Mouse (Mus musculus) embryonic facial prominence, embryonic 11.5 days (tissue): Measurements from ENCODE around the gene Ttc16. TPM values are rescaled to one million over a fixed set of nuclear protein-coding genes. Genes with fewer than 3 reads are reported as not detected.

Source experiments
- ATAC-seq: fragments of 200-750 bp; cut with Nextera tagmentation; replicated peaks from 2 replicates; pipeline ENCODE4 v1.8.0; 2017; ENCODE audit warnings: low read depth; ENCODE audit not compliant: insufficient number of reproducible peaks, low FRiP score, low TSS enrichment
- DNase-seq: peaks from one replicate; pipeline ENCODE4 v3.0.0-alpha.2; 2015; ENCODE audit warnings: low spot score
- H3K27ac ChIP-seq: fragments of 300-500 bp; sonication (generic); replicated peaks from 2 replicates; pipeline ENCODE4 v1.5.1; 2014; ENCODE audit warnings: mild to moderate bottlenecking, low read depth, low read length, control low read depth
- H3K27me3 ChIP-seq: fragments of 300-500 bp; sonication (generic); 2 replicates; pipeline ENCODE4 v1.6.1; 2014; ENCODE audit warnings: mild to moderate bottlenecking, low read length, moderate library complexity, mixed read lengths; ENCODE audit not compliant: control insufficient read depth, insufficient read depth
- H3K36me3 ChIP-seq: fragments of 300-500 bp; sonication (generic); replicated peaks from 2 replicates; pipeline ENCODE4 v1.6.1; 2014; ENCODE audit warnings: low read depth, mild to moderate bottlenecking, low read length, moderate library complexity, mixed read lengths; ENCODE audit not compliant: control insufficient read depth, insufficient read depth
- H3K4me1 ChIP-seq: fragments of 300-500 bp; sonication (generic); 2 replicates; pipeline ENCODE4 v1.6.1; 2014; ENCODE audit warnings: low read length, mixed read lengths; ENCODE audit not compliant: control insufficient read depth, insufficient read depth
- H3K4me2 ChIP-seq: fragments of 300-500 bp; sonication (generic); 2 replicates; pipeline ENCODE4 v1.6.1; 2014; ENCODE audit warnings: low read depth, mild to moderate bottlenecking, control low read depth, low read length, moderate library complexity
- H3K4me3 ChIP-seq: fragments of 300-500 bp; sonication (generic); 2 replicates; pipeline ENCODE4 v1.5.1; 2014; ENCODE audit warnings: low read depth, low read length, control low read depth
- H3K9ac ChIP-seq: fragments of 300-500 bp; sonication (generic); replicated peaks from 2 replicates; pipeline ENCODE4 v1.6.1; 2014; ENCODE audit warnings: mild to moderate bottlenecking, control low read depth, low read length
- H3K9me3 ChIP-seq: fragments of 300-500 bp; sonication (generic); replicated peaks from 2 replicates; pipeline ENCODE4 v1.6.1; 2016; ENCODE audit warnings: mild to moderate bottlenecking, low read length, inconsistent platforms, mixed read lengths; ENCODE audit not compliant: control insufficient read depth
- WGBS: fragments of 180-500 bp; shearing (Covaris S2); extraction: QIAGEN DNeasy Blood & Tissue Kit; methylation state at CpG from one replicate; pipeline ENCODE4 v1.1.7; 2014; 5-methylcytosine and 5-hydroxymethylcytosine counted together
- polyA plus RNA-seq: library from polyadenylated mRNA; unstranded; fragments of >200 nt; fragmentation: Nextera tagmentation; extraction: Ambion mirVana; gene quantifications from 2 replicates; pipeline ENCODE4 v1.2.1, GENCODE M21; 2014

The Ttc16 gene
- polyA plus RNA-seq, 1 experiment from 2014 or later = not detected

DNA sequence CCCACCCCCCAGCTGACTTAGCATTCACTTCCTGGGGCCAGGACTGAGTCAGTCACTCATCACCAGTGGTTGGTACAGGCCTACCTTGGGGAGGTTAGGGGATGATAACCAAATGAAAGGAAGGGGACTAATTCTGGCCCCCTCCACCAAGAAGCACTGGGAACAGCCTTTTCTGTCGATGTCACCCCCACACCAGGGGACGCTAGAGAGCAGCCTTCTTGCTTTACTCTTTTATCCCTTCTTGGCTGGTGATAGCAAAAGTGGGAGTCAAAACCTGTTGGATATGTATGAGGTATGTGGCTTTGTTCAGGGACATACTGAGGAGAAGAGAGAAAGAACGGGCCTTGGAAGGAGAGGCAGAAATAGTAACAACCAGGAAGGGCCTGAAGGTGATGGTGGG lies 12.1 kb downstream of the Ttc16 start:
- Histone ChIP-seq H3K4me3 (no peak overlapping the region), H3K4me2 (no peak overlapping the region), H3K36me3 (peaks cover 3% of the 10 kb centered on the region), H3K27ac (no peak overlapping the region), H3K4me1 (no peaks in the 10 kb centered on the region), H3K9me3 (no peaks in the 10 kb centered on the region), H3K9ac (no peak overlapping the region), H3K27me3 (no peaks in the 10 kb centered on the region)
- WGBS = 77% methylated on average over 3 of the region's 3 CpGs
- ATAC-seq (no peak), DNase-seq (no peak)

DNA sequence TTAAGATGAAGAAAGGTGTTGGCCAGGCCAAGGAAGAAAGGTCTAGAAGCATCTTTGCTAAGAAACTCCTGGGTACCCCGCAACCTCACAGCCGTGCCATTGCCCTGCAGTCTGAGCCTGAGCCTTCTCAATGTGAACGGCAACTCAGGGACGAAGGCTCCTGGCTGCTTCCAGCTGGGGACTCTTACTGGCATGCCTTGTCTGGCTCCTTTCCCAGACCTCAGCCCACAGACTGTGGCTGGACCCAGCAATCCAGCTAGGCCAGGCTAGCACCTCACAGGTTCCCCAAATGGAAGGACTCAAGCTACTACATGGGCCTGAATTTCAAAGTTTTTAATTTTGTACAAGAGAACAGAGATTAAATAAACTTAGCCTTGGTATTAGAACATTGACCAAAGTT lies 13.6 kb downstream of the Ttc16 start:
- Histone ChIP-seq H3K36me3 (peaks cover 3% of the 10 kb centered on the region), H3K4me1 (no peaks in the 10 kb centered on the region), H3K9ac (no peak overlapping the region), H3K27me3 (no peaks in the 10 kb centered on the region), H3K27ac (no peak overlapping the region), H3K4me2 (no peak overlapping the region), H3K9me3 (no peaks in the 10 kb centered on the region), H3K4me3 (no peak overlapping the region)
- ATAC-seq = no peak
- WGBS = 95% methylated on average over 4 of the region's 4 CpGs
- no peak for DNase-seq

DNA sequence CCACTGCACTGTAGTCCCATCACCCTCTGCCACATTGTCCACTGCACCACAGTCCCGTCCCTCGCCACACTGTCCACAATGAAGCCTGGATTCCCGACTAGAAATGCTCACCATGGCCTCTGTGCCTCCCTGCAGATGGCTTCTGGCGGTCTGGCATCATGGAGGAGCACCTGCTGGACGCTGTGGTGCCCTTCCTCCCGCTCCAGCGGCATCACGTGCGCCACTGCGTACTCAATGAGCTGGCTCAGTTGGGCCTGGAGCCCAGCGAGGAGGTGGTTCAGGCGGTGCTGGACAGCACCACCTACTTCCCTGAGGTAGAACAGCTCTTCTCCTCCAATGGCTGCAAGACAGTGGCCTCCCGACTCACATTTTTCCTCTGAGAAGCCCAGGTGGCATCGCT lies 14.1 kb downstream of the Ttc16 start:
- no peak overlapping the region for H3K27ac ChIP-seq
- ATAC-seq = no peak
- no peak overlapping the region for H3K9ac ChIP-seq
- H3K36me3 ChIP-seq = peaks cover 3% of the 10 kb centered on the region
- H3K4me2 ChIP-seq = no peak overlapping the region
- no peaks in the 10 kb centered on the region for H3K9me3 ChIP-seq
- no peak for DNase-seq
- H3K4me1 ChIP-seq = no peaks in the 10 kb centered on the region
- no peaks in the 10 kb centered on the region for H3K27me3 ChIP-seq
- no peak overlapping the region for H3K4me3 ChIP-seq
- WGBS = 89% methylated on average over 14 of the region's 14 CpGs

- H3K4me1 ChIP-seq = no peaks in the 10 kb centered on the region
- no peaks in the 10 kb centered on the region for H3K9me3 ChIP-seq
- H3K36me3 ChIP-seq = peaks cover 3% of the 10 kb centered on the region
- no peak for ATAC-seq
- H3K9ac ChIP-seq = no peak overlapping the region
- H3K27ac ChIP-seq = no peak overlapping the region; the same call in 1 of the 2 replicates
- no peak overlapping the region for H3K4me2 ChIP-seq
- no peaks in the 10 kb centered on the region for H3K27me3 ChIP-seq
- H3K4me3 ChIP-seq = no peak overlapping the region
- 92% methylated on average over 2 of the region's 2 CpGs for WGBS
- no peak for DNase-seq
Measured at GRCm38 (mm10) chr2:32759001-32759400, 16.4 kb downstream of the Ttc16 start.

GRCm38 (mm10) chr2:32758503-32758902 lies 16.9 kb downstream of the Ttc16 start:
- peaks cover 3% of the 10 kb centered on the region for H3K36me3 ChIP-seq
- no peak overlapping the region for H3K4me2 ChIP-seq
- H3K9ac ChIP-seq = no peak overlapping the region
- no peak overlapping the region; the same call in 1 of the 2 replicates for H3K27ac ChIP-seq
- H3K4me1 ChIP-seq = no peaks in the 10 kb centered on the region
- no peaks in the 10 kb centered on the region for H3K27me3 ChIP-seq
- 76% methylated on average over 8 of the region's 8 CpGs for WGBS
- no peak for DNase-seq
- ATAC-seq = no peak
- no peak overlapping the region for H3K4me3 ChIP-seq
- H3K9me3 ChIP-seq = no peaks in the 10 kb centered on the region

DNA sequence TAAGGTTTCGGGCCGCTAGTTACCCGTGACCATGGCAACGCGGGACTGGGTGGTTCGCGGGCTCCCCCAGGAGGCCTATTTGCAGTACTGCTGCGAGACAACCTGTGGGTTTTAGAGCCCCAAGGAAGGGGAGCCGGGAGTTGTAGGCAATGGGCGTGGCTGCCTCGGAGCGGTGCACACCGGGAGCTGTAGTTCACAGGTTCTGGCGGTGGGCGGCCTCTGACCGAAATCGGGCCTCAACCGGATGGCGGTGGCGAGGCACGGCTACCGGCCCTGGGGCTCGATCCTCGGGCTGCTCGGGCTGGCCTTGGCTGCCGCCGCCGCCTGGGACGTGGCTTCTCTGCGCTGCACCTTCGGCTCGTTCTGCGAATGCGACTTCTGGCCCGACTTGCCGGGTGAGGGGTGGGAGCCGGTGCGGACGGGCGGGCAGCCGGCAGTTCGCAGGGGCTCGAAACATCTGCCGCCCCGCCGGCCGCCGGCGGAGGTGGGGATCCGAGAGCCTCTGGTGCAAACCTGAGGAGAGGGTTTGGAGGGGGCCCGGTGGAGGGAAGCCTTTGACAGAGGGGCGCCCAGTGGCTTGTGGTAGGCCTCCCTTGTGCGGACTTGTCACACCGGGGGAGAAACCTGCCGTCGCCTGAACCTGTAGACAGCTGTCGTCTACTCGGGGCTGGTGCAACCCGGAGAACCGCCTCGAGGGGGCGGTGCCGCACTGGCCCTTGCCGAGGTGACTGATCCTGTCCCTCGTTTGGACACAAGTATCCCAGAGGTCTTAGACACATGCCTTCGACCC lies 18.2 kb downstream of the Ttc16 start, which contains the start of gene Tor2a:
Tor2a (plus strand) TSS at position 179 of the 790 bp plus-strand sequence.
- Histone ChIP-seq H3K27me3 (no peaks in the 10 kb centered on the region), H3K4me1 (no peaks in the 10 kb centered on the region), H3K27ac (peak within 1 kb of the TSS; percentile 79), H3K36me3 (peaks cover 6% of the 10 kb centered on the region), H3K4me3 (peak within 1 kb of the TSS; percentile 62), H3K4me2 (peak within 1 kb of the TSS; percentile 56), H3K9me3 (no peaks in the 10 kb centered on the region), H3K9ac (peak within 1 kb of the TSS; percentile 82)
- ATAC-seq (peak; percentile 72), DNase-seq (peak; percentile 99)
- WGBS = under 1% methylated on average over 66 of the region's 66 CpGs

GRCm38 (mm10) chr2:32756674-32757055 lies 18.8 kb downstream of the Ttc16 start:
- DNase-seq (no peak), ATAC-seq (no peak)
- Histone ChIP-seq H3K4me1 (no peaks in the 10 kb centered on the region; the same call in 1 of the 2 replicates), H3K4me2 (no peak overlapping the region), H3K9ac (no peak overlapping the region), H3K9me3 (no peaks in the 10 kb centered on the region), H3K36me3 (peaks cover 6% of the 10 kb centered on the region), H3K27ac (no peak overlapping the region), H3K27me3 (no peaks in the 10 kb centered on the region), H3K4me3 (no peak overlapping the region; the same call in 1 of the 2 replicates)
- WGBS = 23% methylated on average over 5 of the region's 6 CpGs

- Histone ChIP-seq H3K4me2 (no peak overlapping the region), H3K4me1 (peaks cover 4% of the 10 kb centered on the region; the same call in 1 of the 2 replicates), H3K36me3 (peaks cover 4% of the 10 kb centered on the region; the same call in 1 of the 2 replicates), H3K27me3 (no peaks in the 10 kb centered on the region), H3K27ac (no peak overlapping the region), H3K4me3 (no peak overlapping the region), H3K9ac (no peak overlapping the region), H3K9me3 (no peaks in the 10 kb centered on the region)
- 69% methylated on average over 10 of the region's 10 CpGs for WGBS
- no peak for ATAC-seq
- no peak for DNase-seq
Measured at GRCm38 (mm10) chr2:32752181-32752580, 23.3 kb downstream of the Ttc16 start.
